Mouse (Mus musculus) hindbrain, embryonic 14.5 days (tissue): ENCODE results near the gene Gm10382. TPM values are rescaled to one million over a fixed set of nuclear protein-coding genes. Genes with fewer than 3 reads are reported as not detected.
"Not testable (repeated sequence)": the region's sequence is repeated elsewhere in the genome, so short reads cannot be mapped to it uniquely, and the experiment has no call there.

ENCODE experiments used
- ATAC-seq: fragments of 200-750 bp; cut with Nextera tagmentation; 2 replicates; pipeline ENCODE4 v1.8.0; 2017; ENCODE audit warnings: moderate number of reproducible peaks, mild to moderate bottlenecking, moderate TSS enrichment, moderate library complexity; ENCODE audit not compliant: low FRiP score
- DNase-seq: peaks from one replicate; pipeline ENCODE4 v3.0.0-alpha.2; 2015; ENCODE audit warnings: low spot score
- H3K27ac ChIP-seq: fragments of 300-500 bp; sonication (generic); 2 replicates; pipeline ENCODE4 v1.5.1; 2014; ENCODE audit warnings: mild to moderate bottlenecking, moderate library complexity
- H3K27me3 ChIP-seq: fragments of 300-500 bp; sonication (generic); 2 replicates; pipeline ENCODE4 v1.6.1; 2014; ENCODE audit warnings: mild to moderate bottlenecking, low read length, mixed read lengths; ENCODE audit not compliant: control insufficient read depth, insufficient read depth
- H3K36me3 ChIP-seq: fragments of 300-500 bp; sonication (generic); replicated peaks from 2 replicates; pipeline ENCODE4 v1.6.1; 2014; ENCODE audit not compliant: control insufficient read depth, insufficient read depth
- H3K4me1 ChIP-seq: fragments of 300-500 bp; sonication (generic); replicated peaks from 2 replicates; pipeline ENCODE4 v1.6.1; 2014; ENCODE audit warnings: antibody characterized with exemption, low read length, mixed read lengths; ENCODE audit not compliant: control insufficient read depth, insufficient read depth
- H3K4me2 ChIP-seq: fragments of 300-500 bp; sonication (generic); replicated peaks from 2 replicates; pipeline ENCODE4 v1.6.1; 2014; ENCODE audit warnings: mild to moderate bottlenecking, moderate library complexity
- H3K4me3 ChIP-seq: fragments of 300-500 bp; sonication (generic); replicated peaks from 2 replicates; pipeline ENCODE4 v1.5.1; 2014; ENCODE audit warnings: mild to moderate bottlenecking, low read length
- H3K9ac ChIP-seq: fragments of 300-500 bp; sonication (generic); 2 replicates; pipeline ENCODE4 v1.6.1; 2014
- H3K9me3 ChIP-seq: fragments of 300-500 bp; sonication (generic); 2 replicates; pipeline ENCODE4 v1.6.1; 2016; ENCODE audit warnings: low read length; ENCODE audit not compliant: control insufficient read depth
- WGBS: fragments of 180-500 bp; shearing (Covaris S2); extraction: QIAGEN DNeasy Blood & Tissue Kit; methylation state at CpG from one replicate; pipeline ENCODE4 v1.1.7; 2014; 5-methylcytosine and 5-hydroxymethylcytosine counted together
- polyA plus RNA-seq: library from polyadenylated mRNA; unstranded; fragments of >200 nt; fragmentation: Nextera tagmentation; extraction: Ambion mirVana; gene quantifications from 2 replicates; pipeline ENCODE4 v1.2.1, GENCODE M21; 2014

Gene Gm10382
- polyA plus RNA-seq, 1 experiment from 2014 or later: 0.63 TPM

- no peak overlapping the region for H3K27ac ChIP-seq
- DNase-seq: no peak
- no peak overlapping the region for H3K4me3 ChIP-seq
- no peak for ATAC-seq
- H3K4me2 ChIP-seq: 0 out of 2 replicates have a peak overlapping the region, but pooled peaks have one; percentile 8
- no peak overlapping the region for H3K9ac ChIP-seq
- no peaks in the 10 kb centered on the region for H3K9me3 ChIP-seq
- peaks cover 2% of the 10 kb centered on the region; the same call in 1 of the 2 replicates for H3K36me3 ChIP-seq
- no peaks in the 10 kb centered on the region for H3K27me3 ChIP-seq
- peaks cover 10% of the 10 kb centered on the region for H3K4me1 ChIP-seq
- 76% methylated on average over 14 of the region's 14 CpGs for WGBS
These were observed 18.9 kb downstream of the Gm10382 start for GRCm38 (mm10) chr5:125407910-125408575.

GRCm38 (mm10) chr5:125408842-125409241 is 19.7 kb downstream of the Gm10382 start:
- Histone ChIP-seq H3K4me2 (peak overlapping the region; percentile 32), H3K36me3 (peaks cover 10% of the 10 kb centered on the region), H3K9me3 (no peaks in the 10 kb centered on the region), H3K4me3 (peak overlapping the region; percentile 9; the same call in 1 of the 2 replicates), H3K27ac (no peak overlapping the region), H3K9ac (no peak overlapping the region), H3K27me3 (no peaks in the 10 kb centered on the region), H3K4me1 (peaks cover 10% of the 10 kb centered on the region)
- WGBS: under 1% methylated on average over 13 of the region's 13 CpGs
- peak; percentile 34 for ATAC-seq
- peak; percentile 92 for DNase-seq

GRCm38 (mm10) chr5:125409348-125410090 is 20.4 kb downstream of the Gm10382 start:
- no peaks in the 10 kb centered on the region for H3K27me3 ChIP-seq
- H3K9me3 ChIP-seq: no peaks in the 10 kb centered on the region
- no peak overlapping the region for H3K9ac ChIP-seq
- H3K4me2 ChIP-seq: peak overlapping the region; percentile 32
- H3K27ac ChIP-seq: no peak overlapping the region
- H3K36me3 ChIP-seq: peaks cover 15% of the 10 kb centered on the region
- 10% methylated on average over 20 of the region's 20 CpGs for WGBS
- H3K4me1 ChIP-seq: peaks cover 10% of the 10 kb centered on the region
- peak overlapping the region; percentile 9; the same call in 1 of the 2 replicates for H3K4me3 ChIP-seq
- ATAC-seq (0 out of 2 replicates have a peak, but pooled peaks have one; percentile 18), DNase-seq (peak; percentile 84)

GRCm38 (mm10) chr5:125411972-125412530 is 22.9 kb downstream of the Gm10382 start:
- H3K9ac ChIP-seq: no peak overlapping the region

GRCm38 (mm10) chr5:125412536-125412935 is 23.4 kb downstream of the Gm10382 start:
- H3K27ac ChIP-seq, H3K4me3 ChIP-seq, H3K9ac ChIP-seq, H3K4me1 ChIP-seq, H3K4me2 ChIP-seq, H3K27me3 ChIP-seq, ATAC-seq, H3K9me3 ChIP-seq, DNase-seq: not testable (repeated sequence)
- H3K36me3 ChIP-seq: peaks cover 45% of the 10 kb centered on the region
- WGBS: 88% methylated on average over 8 of the region's 8 CpGs

More at GRCm38 (mm10) chr5:125411972-125412530, 22.9 kb downstream of the Gm10382 start:
- no peaks in the 10 kb centered on the region for H3K27me3 ChIP-seq
- ATAC-seq: no peak
- no peak overlapping the region for H3K4me3 ChIP-seq
- WGBS: 63% methylated on average over 5 of the region's 5 CpGs
- no peak for DNase-seq
- peaks cover 41% of the 10 kb centered on the region for H3K36me3 ChIP-seq
- H3K27ac ChIP-seq: no peak overlapping the region
- H3K4me2 ChIP-seq: no peak overlapping the region
- H3K9me3 ChIP-seq: no peaks in the 10 kb centered on the region
- H3K4me1 ChIP-seq: peaks cover 5% of the 10 kb centered on the region

- Histone ChIP-seq H3K27ac (no peak overlapping the region), H3K4me2 (no peak overlapping the region), H3K9me3 (no peaks in the 10 kb centered on the region), H3K27me3 (no peaks in the 10 kb centered on the region), H3K4me1 (no peaks in the 10 kb centered on the region), H3K36me3 (peaks cover 58% of the 10 kb centered on the region), H3K4me3 (no peak overlapping the region), H3K9ac (no peak overlapping the region)
- DNase-seq: no peak
- ATAC-seq: no peak
- WGBS: 82% methylated on average over 4 of the region's 4 CpGs
These were observed 24.6 kb downstream of the Gm10382 start for GRCm38 (mm10) chr5:125413763-125414162.

- no peaks in the 10 kb centered on the region for H3K27me3 ChIP-seq
- H3K36me3 ChIP-seq: peaks cover 82% of the 10 kb centered on the region
- no peak overlapping the region for H3K4me3 ChIP-seq
- no peak for ATAC-seq
- no peak overlapping the region for H3K9ac ChIP-seq
- H3K4me1 ChIP-seq: no peaks in the 10 kb centered on the region
- 97% methylated on average over 8 of the region's 8 CpGs for WGBS
- no peak for DNase-seq
- no peak overlapping the region for H3K4me2 ChIP-seq
- no peaks in the 10 kb centered on the region for H3K9me3 ChIP-seq
- H3K27ac ChIP-seq: no peak overlapping the region
These were observed 27.1 kb downstream of the Gm10382 start for GRCm38 (mm10) chr5:125416183-125416582.

- whole genome bisulfite sequencing: 92% methylated on average over 12 of the region's 12 CpGs
- H3K9ac ChIP-seq: no peak overlapping the region
- H3K36me3 ChIP-seq: peaks cover 99% of the 10 kb centered on the region
- no peaks in the 10 kb centered on the region for H3K4me1 ChIP-seq
- no peak for DNase-seq
- no peak for ATAC-seq
- no peaks in the 10 kb centered on the region for H3K27me3 ChIP-seq
- no peak overlapping the region for H3K4me3 ChIP-seq
- H3K27ac ChIP-seq: no peak overlapping the region
- H3K4me2 ChIP-seq: no peak overlapping the region
- H3K9me3 ChIP-seq: no peaks in the 10 kb centered on the region
These were observed 29.5 kb downstream of the Gm10382 start for GRCm38 (mm10) chr5:125418636-125419035.

- Histone ChIP-seq H3K9ac (no peak overlapping the region), H3K27ac (no peak overlapping the region), H3K4me1 (no peaks in the 10 kb centered on the region), H3K27me3 (no peaks in the 10 kb centered on the region), H3K36me3 (peaks cover 99% of the 10 kb centered on the region), H3K4me3 (no peak overlapping the region), H3K4me2 (no peak overlapping the region), H3K9me3 (no peaks in the 10 kb centered on the region)
- WGBS: 86% methylated on average over 11 of the region's 11 CpGs
- DNase-seq: no peak
- ATAC-seq: no peak
These were observed 30.0 kb downstream of the Gm10382 start for GRCm38 (mm10) chr5:125419124-125419523.
